Mouse (Mus musculus) thymus, postnatal 25 days (tissue): ENCODE data around the gene Cdca7.

ENCODE experiments used
- DNase-seq: peaks from one replicate; pipeline ENCODE4 v3.0.0; 2022

The Cdca7 gene

DNA sequence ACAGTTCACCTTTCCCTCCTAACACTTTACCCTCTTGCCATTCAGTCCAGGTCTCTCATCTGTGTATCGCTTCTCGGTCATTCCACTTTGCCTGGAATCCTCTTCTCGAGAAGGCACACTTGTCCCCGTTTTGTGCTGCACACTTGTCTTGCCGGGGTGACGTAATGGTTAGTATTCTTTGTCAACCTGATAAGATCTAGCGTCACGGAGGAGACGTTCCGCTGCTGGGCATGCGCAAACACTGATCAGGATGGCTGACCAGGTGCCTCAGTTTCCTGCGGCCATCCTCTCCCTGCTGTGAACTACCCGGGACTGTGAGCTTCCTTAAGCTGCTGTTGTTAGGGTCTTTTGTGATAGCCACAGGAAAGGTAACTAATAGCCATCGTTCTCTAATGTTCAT lies 17.1 kb downstream of the Cdca7 start:
- DNase-seq: no peak

DNA sequence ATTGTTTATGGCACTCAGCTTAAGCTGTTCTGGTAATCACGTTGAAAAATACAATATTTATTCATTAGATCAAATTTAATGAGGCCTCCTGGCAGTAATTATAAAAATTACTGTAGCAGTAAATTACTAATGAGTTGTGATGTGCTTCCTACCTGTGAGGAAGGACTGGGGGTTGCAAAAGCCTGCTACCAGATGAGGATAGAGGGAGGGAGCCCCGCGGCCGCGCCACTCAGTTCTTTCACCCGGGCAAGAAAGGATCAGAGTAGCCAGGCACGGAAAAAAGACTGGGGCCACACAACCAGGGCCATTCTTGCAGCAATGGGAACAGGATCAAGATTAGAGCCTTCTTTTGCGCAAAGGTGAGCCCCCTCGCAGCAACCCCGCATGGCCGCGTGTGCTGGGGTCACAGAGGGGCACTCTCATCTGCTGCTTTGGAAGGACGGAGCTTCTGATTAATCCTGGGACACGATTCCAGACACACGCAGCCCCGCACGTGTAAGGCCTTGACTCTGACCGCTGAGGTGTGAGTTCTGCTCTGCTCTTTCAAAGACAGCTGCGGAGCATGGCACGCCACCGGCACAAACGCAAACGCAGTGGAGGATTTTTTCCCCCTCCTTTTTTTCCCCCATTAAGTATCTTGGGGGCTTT lies 23.2 kb downstream of the Cdca7 start:
- no peak for DNase-seq

DNA sequence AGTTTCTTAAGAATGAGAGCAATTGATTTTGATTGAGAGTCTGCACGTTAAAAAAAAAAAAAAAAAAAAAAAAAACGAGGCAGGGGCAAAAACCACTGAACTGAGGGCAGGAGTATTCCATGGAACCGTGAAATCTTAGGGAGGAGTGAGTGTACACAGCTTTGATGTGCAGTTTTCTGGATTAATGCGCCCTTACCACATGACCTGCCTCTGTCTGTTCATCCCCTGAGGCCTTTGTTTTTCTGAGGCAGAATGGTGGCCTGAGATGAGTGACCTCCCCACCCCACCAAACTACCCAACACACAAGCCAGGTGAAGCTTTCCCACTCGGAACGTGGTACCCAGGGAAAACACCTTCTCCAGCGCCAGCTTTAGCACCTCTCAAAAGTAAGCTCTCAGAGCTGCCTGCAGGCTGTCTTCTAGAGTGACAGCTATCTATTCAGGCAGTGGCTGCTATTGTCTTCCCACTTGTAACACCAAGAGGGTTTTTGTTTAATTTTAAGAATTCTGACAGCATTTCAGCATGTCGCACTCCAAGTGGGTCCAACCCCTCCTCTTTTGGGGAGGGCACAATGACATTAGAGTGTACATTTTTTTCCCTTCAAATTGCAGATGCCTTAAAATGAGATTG lies 23.9 kb downstream of the Cdca7 start:
- DNase-seq: no peak

DNA sequence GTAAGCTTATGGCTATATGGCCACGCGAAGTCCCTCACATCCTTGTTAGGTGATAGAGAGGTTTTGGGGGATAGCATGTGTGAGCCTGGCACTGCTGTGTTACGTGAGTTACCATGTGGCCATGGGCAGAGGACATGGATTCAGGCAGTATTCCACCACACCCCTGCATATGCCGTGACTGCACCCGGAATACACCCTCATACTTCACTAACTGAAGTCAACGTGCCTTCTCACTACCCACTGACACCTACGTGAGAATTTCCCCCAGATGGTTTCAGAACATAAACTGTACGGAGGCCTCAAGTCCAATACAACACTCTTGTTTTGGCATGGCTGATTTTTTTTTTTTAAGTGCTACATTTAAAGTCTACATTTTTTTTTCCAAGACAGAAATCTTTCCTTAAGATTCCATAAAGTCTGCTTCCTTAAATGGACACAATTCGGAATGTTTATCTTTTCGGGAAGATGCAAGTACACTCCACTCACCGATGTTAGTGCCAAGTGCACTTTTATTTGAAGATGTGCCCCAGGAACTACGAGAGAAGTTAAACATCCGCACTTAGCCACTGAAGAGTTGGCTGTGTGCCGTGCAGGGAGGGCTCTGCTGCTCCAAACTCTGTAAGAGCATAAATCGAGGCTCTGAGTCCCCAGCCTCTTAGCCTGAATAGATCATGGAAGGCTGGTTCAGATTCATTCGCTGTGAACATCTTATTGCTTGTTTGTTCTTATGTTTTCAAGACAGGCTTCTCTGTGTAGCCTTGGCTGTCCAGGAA lies 26.3 kb downstream of the Cdca7 start:
- no peak for DNase-seq

DNA sequence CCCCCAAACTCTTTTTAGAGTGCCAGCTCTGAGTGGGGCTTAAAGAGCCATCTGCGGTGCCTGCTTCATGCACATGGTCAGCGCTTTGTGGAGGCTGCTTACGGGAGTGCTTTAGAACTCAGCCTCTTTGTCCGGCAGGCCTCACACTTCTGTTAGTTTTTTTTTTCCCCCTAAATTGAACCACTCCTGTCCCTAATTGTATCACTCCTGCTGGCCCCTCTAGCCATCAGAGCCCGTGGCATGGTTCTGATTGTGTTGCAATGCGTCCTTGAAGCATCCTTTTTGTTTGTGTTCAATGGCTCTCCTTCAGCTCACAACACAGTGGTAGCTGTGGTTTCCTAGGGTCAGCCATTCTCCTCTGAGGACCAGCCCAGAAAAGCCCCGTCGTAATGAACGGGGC lies 27.7 kb downstream of the Cdca7 start:
- DNase-seq: no peak

DNA sequence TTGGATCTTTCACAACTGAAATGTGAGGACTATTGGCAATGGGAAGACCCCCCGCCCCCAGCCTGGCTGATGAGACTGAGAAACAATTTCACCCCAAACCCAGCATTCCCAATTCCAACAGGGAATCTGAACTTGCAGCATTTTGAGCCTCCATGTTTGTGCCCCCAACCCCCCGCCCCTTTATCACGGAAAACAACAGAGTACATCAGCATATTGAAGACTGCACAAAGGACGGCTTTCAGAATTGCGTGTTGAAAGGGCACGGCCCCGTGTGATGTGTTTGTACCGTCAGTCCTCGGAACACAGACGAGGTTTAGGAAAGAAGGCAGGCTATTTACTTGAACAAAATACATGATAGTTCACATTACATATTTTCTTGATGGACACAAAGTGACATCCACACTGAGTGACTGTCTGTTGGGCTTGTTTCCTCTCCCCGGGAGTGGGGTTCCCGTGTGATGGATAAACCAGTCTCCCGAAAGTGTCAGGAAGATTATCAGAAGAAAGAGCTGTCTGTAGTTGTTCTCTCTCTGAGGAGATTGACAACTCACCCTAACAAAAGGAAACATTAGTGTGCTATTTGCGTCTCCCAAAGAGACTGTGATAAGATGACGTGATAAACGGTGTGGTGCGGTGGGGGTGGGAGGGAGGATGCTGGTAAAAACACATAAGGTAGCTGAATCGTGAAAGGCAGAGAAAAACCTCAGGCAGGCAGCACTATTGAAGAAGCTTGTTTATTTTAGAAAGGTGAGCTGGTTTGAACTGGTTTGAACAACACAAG lies 32.1 kb downstream of the Cdca7 start:
- DNase-seq: no peak

DNA sequence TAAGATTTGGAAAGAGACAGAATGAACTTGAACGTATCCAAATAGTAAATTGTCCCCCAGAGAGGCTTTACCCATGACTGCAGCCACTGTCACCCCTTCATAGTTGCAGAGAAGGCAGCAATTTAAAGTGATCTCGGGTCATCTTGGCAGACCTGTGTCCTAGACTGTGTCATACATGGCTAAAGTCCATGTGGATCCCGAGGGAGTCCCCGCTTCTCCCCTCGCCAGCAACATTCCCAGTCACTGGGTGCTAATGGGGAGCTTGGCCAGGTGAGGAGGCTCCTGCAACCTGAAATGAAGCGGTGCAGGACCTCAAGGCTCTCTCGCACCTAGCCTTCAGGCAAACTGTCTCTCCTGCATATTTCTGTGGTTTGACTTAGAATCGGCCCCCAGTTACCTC lies 32.9 kb downstream of the Cdca7 start:
- no peak for DNase-seq

DNA sequence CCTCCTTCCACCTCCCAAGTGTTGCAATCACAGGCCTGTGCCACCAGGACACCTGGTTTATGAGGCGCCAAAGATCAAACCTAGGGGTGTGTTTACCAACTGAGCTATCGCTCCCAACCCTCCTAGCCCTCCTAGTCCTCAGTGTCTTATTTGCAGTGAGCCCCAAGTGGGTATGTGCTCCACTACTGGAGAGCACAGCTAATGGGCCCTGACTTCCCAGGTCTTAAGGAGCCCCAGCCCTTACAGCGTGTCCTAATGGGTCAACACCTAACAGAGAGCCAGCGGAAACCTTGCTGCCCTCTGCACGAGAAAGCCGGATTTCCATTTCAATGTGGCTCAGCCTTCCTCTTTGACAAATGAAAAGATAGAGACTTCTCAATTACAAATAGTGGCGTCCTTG lies 39.6 kb downstream of the Cdca7 start:
- DNase-seq: no peak

DNA sequence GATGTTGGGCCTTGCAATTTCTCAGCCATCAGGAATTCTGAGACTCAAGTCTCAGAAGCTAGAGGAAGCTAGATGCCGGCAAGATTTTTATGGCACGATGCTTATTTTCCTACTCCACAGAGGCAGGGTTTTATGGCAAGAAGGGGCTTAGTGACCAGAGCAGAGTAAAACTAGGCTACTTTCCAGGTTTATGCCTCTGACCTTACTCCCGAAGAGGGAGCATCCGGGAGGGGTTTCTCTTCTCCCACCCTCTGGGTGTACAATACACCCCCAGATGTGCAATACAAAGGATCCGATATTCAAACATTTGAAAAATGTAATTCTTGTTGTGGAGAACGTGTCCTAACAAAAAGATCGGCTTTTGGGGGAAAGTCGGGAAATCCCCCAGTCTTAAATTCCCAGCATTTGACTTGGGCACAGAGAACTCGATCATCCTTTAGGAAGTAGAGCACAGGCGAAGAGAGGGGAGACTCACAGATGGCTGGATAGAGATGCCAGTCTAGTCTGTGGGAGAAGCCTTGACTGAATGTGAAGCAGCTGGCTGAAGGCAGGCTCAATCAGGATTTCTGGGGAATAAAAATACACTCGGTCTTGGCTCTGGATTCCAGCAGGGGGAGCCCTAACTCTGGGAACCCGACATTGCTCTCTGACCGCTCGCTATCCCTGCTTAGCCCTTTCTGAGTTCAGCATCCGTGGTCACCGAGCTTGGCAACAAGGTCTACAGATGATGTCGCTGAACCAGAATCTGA lies 40.2 kb downstream of the Cdca7 start:
- peak; percentile 33 for DNase-seq

DNA sequence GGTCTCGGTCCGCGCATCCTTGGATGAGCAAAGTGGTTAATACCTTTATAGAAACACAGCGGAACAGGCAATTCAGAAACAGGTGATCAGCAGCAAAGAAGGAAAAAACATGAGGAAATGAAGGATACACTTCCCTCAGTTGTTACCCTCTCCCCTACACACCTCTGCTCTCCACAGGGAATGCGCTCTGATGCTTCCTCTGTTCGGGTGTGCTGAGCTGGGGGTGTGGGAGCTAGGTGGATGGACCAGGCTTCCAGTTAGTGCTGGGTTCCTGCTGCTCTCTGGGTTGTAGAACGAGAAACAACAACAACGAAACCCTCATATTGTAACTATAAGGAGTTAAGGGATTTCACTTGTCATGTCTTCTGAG lies 40.7 kb downstream of the Cdca7 start:
- no peak for DNase-seq

DNA sequence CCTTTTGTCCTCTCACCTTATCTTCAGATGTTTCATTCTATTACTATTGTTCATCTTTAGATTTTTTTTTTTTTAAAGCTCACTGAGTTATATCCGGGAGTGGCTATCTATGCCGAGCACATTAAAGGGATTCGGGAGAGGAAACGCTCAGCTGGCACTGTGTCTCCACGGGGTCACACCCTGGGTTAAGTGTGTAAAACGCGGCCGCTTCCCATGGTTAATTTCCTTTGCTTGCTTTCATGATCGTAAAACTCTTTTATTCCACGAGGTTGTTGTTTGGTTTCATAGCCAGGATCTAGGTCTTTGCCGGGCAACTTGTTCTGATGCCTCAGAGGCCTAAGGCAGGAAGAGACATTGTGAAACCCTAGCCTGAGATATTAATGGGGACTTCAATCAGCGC lies 48.1 kb downstream of the Cdca7 start:
- DNase-seq: no peak

DNA sequence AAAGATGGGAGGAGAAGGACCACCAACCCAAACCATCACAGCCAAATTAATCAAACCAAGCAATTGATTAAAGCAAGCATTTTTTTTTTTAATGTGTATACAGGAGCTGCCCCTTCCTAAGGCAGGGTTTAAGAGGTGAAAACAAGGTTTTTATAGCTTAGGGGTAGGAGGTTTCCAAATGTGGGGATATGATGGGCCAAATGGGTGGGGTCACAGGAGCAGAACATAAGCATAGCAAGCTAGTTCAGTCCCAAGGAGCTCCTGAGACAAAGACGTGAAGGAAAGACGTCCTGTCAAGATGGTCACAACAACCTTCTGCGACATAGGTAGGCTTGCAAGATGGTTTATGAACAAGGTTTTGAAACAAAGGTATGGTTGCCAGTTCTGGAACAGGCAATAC lies 49.6 kb downstream of the Cdca7 start:
- no peak for DNase-seq

DNA sequence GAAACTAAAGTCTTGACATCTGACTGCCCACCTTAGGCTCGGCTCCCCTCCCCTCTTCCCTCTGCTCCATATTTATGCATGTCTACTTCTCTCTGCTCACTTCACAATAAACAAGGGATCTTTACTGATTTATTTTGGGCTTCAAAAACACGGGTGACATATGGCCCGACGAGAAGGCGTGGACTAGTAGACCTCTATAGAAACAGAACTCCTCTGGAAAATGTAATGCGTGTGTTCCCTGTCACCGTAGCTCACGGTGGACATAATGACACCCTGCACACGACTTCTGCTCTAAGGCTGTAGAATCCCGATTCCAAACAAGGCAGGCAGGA lies 53.0 kb downstream of the Cdca7 start:
- no peak for DNase-seq

DNA sequence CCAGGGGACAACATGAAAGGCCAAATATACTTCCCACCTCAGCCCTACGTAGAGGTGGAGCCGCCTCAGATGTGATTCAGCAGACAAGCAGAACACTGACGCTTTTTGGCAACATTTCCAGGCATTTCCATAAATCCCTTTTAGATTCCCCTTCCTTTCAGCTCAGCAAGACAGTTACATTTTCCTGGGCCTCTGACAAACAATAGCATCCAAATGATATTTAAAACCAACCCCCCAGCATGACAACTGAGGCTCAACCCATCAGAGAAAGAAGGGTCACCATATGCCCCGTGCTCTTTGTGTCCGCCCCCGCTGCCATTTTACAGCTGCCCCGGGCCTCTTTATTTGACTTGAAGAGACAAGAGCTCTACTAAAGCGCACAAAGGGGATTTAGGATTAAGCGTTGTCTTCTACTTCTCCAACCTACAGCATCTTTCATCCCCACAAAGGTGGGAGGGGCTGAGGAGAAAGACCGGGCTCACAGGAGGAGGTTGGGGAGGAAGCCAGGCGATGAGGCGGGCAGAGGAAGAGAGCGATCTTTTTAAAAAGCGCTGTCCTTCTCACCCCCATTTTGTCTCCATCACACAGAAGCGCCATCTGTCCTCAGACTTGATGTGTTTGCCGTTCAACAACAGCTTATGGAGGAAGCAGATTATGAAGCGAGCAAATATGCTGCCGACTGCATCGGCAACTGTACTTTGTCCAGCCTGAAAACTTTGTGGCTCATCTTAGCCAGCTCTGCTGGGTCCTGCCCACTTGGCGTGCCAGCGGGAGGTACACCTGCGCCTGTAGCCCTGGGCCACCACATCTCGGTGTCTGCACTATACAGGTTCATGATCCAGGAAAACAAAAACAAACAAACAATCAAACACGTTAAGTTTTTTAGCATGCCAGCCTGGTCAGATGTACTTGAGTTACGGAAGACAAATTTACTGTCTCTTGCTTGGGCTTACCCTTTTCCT lies 53.7 kb downstream of the Cdca7 start:
- no peak for DNase-seq

DNA sequence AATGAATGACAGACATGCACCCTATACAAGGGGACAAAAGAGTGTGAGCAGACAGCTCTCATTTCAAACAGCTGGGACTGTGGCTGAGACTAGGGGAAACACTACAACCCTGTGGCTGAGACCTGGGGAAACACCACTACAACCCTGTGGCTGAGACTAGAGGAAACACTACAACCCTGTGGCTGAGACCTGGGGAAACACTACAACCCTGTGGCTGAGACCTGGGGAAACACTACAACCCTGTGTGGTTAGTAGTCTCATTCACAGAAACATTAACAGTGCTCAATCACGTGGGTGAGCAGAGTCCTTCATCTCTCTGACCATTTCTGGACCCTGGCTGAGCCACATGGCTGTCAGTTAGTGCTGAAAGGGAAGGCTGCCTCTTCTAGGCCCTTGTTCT lies 59.9 kb downstream of the Cdca7 start:
- no peak for DNase-seq
